Mouse (Mus musculus): Measurements from ENCODE around the gene Abca13.

DNA sequence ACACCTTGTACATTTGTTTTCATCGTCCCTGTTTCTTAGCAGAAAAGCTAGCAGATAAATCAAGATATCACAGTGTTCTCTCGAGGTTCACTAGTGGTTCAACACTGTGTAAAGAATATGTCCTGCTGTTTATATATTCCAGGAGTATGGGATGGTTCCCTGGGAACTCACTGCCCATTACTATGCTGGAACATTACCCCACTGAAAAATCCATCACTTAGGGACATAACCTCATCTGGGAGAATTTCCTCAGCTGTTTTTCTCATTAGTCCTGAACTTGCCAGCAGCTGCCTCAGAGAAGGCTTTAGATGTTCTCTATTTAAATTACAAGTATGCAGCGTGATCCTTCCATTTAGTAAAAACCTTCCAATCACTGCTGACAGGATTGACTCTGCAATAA, 513.4 kb downstream of the Abca13 start:
- TF ChIP-seq POLR2A (IDR thresholded peaks at IDR 0.05; ENCODE audit: extremely low read depth, insufficient read depth, low read length) (no peak), CTCF (IDR thresholded peaks at IDR 0.05; ENCODE audit: low read depth, low read length) (no peak)
